Mouse (Mus musculus) granulocyte monocyte progenitor cell, adult 5-6 weeks (primary cell): ENCODE measurements around the gene Col4a1. TPM values are rescaled to one million over a fixed set of nuclear protein-coding genes. Genes with fewer than 3 reads are reported as not detected.

ENCODE experiments used
- ATAC-seq: replicated peaks from 2 replicates; pipeline ENCODE4 v1.8.0; 2016; ENCODE audit warnings: mild to moderate bottlenecking, moderate TSS enrichment, inconsistent platforms; ENCODE audit not compliant: poor library complexity, severe bottlenecking
- total RNA-seq, 2 experiments: library from RNA; stranded (forward) in 1 of 2; stranded (reverse) in 1 of 2; fragments of 200-712, 200-1000 nt in 1 of 2; fragments of >200 nt in 1 of 2; fragmentation: Nextera tagmentation in 1 of 2; gene quantifications; 2 replicates each; pipeline ENCODE4 v1.2.3; 2014 to 2017

Gene Col4a1
- total RNA-seq, 2 experiments from 2014 or later = 0.67 TPM; not detected in 1

DNA sequence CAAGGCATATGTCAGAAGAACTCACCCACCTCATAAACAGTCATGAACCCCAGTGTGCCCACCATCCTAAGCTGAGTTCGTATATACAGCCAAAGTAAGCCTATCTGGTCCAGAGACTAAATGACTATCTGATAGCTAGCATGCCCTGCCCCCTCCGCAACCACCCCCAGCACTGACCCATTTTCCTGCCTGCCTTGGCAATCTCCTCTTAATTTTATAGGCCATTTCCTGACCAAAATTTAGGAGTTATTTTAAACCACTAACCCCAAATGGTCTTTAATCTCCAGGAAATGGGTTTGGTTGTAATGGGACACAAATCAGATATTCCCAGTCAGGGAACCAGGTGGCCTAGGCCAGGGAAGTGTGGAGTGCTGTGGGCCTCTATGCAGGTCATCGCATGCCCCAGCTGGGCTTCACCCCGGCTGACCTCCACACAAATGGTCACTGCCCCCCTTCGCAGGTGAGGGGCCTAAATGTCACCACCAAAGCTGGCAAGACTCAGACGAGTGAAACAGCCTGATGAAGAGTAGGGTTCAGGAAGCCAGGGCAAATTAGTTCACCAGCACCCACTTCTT lies 8.5 kb downstream of the Col4a1 start:
- ATAC-seq = no peak

DNA sequence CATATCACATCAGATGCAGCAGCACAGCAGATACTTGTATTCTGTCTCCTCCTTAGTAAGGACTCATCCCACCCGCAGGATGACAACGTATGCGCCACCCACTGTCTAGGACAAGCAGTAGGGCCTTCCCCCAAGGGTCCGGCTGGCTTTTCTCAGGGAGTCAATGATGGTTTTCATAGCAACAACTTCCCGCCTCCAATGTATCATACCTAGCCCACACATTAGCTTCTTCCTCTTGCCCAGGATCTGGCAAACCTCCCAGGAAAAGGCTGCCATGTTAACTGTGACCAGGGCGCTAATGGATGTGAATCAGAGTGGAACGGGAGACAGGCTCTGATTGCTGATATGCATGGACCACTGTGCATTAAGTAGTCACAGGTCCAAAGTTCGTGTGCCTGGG lies 12.2 kb downstream of the Col4a1 start:
- ATAC-seq = no peak

DNA sequence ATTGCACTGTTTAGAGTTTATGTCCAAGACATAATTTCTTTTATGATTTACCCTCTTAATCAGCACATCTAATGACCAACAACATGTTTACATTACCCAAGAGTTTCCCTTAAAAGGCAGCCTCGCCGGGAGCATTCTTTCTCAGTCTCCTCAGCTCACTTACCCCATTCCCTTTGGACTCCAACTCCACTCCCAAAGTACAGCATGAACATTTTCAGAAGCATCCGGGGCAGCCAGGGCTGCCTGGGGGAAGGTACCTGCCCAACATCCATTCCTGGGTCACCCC lies 13.4 kb downstream of the Col4a1 start:
- ATAC-seq = no peak

DNA sequence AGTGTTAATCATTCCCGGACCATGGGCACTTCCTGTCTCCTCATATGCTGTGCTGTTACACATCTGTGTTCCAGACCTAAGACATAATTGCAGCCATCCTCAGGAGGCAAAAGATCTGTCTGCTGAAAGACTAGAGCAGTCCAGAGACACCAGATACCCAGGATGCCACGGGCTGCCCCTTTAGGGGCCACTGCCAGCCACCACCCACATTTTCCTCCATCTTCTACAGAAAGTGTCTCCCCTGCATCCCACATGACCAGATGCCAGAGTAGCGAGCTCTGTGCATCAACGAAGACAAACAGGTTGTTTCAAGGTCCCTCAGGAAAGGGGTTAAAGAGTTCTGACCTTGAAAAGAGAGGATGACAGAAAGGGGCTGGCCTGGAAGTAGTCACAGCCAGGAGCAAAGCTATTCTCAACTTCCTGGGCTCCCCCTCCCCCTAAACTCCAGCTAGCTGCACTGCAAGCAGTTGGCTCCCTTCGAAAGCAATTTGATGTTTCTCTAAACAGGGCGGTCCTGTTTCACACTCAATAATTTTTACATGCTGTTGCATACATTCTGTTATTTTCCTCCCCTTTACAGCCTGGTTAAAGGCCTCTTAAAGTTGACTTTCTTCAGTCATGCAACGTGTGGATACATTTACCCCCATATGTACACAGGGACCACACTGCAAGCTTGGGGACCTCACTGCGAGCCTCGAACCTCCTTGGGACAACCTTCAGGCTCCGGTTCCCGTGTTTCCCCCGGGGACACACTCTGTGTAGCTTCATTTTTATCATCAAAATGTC lies 13.9 kb downstream of the Col4a1 start:
- no peak for ATAC-seq

DNA sequence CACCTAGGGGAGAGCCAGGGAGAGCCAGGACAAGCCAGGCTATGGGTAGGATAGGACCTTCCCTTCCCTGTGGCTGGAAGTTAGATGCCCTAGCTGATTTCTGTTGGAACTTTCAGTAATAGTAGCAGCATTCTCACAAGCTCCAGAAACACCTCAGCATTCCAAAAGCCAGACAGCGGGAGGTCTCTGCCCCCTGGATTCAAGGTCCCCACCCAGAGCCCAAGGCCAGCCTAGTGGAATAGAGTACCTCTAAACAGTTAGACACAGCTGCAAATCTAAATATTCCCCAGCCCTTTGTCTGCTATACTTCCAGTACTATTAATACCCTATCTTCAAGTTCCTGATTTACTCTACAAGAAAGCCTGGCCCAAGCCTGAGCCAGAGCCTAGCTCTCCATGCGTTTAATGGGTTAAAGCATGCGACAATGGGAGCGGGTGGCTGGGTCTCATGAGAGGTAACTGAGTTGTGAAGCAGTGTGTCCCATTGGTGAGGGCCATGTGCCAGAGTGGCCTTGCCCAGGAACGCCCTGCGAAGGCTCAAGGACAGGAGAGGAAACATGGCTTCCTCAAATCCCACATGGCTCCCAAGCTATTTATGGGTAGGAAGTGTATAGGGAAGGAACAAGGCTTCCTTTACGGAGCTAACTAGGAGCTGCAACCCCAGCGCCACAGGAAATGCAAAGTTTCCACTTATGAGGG lies 15.3 kb downstream of the Col4a1 start:
- no peak for ATAC-seq

DNA sequence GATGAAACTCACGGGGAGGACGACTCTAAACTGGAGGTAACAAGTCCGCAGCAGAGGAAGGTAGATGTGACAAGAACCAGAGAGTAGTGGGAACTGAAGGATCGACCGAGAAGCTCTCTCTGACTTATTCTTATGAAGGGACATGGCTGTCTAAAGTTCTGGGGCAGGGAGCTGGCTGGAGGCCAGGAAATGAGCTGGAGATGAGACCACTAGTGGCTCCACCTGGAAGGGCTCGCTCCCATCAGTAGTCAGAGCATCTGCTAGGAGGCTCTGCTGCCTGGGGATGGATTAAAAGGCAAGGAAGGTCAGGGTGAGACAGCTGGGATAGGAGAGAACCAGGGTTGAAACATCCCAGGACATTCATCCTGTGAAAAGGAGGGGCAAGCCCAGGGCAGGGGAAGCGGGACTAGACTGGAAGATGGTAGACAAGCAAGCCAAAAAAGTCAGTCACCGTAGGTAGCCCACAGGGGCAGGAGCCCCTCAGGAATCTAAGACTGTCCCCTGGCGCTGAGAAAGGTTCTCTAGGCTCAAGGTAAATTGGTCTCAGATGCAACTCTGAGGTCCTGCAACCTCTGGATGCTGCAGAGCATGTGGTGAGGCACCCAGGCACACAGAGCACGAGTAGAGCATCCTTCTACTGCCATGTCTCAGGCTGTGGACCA lies 16.2 kb downstream of the Col4a1 start:
- no peak for ATAC-seq

DNA sequence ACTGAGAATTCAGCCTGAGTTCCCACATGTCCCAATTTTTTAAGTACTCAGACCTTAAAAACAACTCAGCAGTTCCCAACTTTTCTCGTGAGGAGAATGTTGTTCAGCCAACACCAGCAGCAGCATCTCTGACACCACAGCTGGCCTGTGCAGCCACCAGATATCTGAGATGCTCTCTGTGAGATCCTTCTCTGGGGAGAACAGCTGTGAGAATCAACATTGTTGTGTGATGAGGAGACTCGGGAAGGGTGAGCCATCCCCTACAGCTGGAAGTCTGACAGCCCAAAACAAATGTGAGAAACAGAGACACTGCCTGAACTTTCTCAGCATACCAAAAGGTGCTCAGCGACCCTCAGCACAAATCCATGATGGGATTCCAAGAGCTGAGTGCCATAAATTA lies 20.0 kb downstream of the Col4a1 start:
- ATAC-seq = no peak

DNA sequence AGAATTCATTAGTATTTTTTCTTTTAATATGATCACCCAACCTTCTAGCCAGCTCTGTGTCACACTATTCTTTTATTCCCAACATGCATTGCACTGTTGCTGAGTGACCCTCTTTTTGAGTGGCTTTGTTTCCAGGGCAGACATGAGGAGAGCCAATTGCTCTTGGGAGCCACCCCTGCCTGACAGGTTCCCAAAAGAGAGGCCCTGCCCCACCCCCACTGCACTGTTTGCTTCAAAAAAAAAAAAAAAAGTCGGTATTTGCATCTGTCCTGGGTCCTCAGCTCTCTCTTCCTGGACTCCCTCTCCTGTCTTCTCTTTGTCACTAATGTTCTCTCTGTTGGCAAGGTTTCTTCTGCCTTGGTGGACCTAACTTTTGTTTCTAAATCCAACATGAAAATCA lies 22.1 kb downstream of the Col4a1 start:
- ATAC-seq = no peak

DNA sequence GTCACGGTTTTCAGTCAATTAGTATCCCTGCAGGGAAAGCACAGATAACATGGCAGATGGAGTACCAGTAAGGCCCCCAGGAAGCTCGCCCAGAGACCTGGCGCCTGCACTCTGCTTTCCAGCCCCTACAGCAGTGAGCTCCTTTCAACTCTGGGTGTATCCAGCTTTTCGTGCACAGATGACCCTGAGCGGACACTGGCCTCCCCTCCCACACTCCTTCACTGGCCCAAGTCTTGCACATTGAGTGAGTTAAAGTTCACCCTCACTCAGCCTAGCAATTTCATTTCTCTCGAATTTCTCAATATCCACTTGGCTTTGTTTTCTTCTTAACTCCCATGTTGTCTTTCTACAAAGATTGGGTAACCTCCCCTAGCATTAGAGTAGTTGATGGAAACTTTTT lies 24.3 kb downstream of the Col4a1 start:
- no peak for ATAC-seq

DNA sequence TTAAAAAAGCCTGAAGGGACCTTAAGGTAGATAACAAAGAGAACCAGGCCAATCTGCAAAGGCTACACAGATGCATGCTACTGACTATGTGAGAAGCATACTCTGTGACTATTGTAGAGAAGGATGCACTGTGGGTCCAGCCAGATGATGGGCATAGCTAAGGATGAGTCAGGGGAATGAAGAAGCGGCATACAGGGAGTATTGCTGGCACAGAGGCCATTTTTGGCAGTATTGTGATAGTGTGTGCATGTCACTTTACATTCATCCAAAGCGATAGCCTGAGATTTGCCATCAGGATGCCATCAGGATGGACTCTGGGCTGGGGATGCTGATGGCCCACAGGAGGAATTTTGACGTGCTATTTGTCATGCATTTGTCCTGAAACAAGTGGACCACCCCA lies 25.5 kb downstream of the Col4a1 start:
- ATAC-seq = no peak

DNA sequence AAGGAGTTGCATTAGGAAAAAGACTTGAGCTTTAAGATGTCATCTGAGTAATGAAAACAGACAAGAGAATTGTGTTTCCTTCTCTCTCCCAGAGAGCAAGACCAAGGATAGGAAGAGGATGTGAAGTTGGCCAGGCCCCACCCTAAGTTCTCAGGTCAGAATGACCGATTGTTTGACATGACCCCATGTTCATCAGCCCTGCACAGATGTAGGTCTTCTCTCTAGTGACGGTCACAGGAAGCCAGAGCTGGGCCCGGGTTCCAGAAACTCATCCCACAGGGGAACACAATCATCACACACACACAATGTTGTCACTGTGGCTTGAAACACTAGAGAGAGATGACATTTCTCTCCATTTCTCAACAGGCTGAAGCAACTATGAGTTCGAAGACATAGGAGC lies 27.2 kb downstream of the Col4a1 start:
- no peak for ATAC-seq

DNA sequence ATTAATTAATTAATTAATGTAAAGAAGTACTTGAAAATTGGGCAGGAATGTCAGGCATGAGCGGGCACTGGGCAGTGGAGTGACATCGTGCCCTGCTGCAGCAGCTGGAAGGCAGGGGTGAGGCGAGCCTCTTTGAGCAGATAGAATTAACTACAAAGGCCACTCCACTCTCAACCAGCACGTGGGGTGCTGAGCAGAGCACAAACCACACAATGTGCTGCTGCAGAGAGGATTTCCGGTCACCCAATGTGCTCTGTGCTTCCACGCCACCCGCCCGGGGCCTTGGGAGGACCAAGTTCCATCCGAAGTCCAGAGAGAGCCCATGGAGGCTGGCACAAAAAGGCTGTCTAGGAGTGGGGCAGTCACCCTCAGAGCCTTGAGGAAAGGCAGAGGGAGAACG lies 29.4 kb downstream of the Col4a1 start:
- ATAC-seq = peak; percentile 84

DNA sequence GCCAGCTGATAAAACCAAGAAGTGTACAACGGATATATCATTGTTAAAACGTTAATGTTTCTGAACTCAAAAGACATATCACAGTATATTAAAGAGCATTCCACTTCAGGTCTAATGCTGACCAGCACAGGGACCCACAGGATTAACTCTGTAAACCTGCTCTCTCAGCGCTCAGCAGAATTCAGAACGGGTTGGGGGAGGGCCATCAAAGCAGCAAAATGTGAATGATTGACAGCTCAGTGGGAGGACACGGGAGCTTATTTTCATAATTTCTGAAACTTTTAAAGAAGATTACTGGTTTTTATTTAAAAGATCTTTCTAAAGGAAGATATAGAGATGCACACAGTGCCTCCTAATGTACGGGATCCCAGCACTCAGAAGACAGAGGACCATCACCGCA lies 29.9 kb downstream of the Col4a1 start:
- no peak for ATAC-seq

DNA sequence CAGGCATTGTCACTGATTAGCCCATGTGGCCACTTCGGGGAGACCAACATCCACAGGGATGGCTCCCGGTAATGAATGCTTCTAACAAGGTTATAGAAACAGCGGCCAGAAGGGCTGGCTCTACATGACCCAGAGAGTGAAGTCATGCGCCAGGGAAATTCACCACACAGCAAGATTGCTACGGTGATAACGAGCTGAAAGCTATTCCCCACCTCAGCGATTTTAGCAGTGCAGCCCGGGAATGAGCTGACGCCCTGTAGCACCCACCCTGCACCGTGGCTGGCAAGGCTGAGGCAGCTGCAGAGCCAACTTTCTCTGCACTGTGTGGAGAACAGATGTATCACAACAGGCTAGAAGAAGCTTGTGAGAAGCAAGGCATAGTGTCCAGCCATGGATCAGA lies 30.5 kb downstream of the Col4a1 start:
- ATAC-seq = no peak

DNA sequence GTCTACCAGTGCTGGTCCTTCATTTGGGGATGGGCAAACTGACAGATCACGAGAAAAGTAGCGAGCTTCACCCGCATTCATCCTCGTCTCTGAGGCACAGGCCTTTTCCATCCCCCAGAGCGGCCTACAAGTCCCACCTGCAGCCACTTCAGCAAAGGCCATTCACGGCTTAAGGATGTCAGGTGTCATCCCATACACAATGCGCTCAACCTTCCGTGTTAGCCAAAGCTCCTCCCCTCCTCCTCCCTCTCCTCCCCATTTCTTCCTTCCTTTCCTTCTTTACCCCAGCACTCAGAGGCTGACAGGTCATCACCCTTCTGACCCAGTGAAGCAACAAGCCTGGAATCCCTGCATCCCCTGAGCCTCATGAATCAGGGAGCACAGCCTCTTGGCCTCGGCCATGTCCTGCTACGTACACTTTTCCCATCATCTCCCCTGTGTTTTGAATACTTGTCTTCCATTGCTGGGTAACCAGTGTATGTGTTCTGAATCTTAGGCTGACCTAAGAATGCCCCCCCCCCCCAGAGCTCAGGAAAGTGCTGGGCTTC lies 31.8 kb downstream of the Col4a1 start:
- no peak for ATAC-seq

DNA sequence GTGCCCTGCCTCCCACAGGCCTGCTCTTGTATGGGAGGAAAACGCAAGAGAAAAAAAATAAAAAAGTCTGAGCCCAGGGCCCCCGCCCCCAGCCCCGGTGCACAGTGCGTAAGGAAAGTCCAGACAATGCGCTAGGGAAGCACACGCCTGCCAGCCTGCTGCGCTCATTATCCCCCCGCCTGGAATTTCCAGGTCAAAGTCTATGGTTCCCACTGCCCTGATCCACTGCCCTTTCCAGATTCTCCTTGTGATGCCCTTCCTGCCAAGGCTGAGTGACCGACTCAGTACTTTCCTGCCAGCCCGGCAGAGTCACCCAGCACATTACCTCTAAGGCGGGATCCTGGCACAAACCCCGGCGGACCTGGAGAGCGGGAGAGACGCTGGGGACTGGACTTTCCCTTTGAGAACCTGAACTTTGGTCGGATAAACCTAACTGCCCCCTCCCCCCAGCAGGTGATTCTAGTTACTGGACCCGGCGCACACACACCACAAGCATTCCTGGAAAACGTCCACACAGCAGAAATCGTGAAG lies 33.3 kb downstream of the Col4a1 start:
- no peak for ATAC-seq

DNA sequence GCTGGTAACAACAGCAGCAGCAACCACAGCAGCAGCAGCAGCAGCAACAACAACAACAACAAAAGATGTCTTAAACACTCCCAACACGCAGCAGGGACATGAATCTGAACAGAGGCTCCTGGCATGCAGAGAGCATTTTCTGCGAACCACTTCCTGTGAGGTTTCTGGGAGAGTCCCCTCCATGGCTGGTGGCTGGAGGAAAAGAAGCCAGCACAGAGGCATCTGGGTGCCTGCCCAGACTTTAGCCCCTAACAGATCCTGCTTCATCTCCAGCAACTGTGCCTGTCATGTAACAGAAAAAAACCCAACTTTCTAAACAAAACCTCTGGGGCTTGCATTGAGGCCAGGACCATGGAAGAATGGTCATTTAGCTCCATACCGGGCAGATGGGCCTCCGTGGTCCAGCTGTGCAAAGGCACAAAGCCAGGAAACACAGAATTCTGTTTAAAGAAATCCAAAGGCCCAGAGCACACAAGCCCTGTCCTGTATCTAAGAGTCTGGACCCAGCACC lies 34.5 kb downstream of the Col4a1 start:
- ATAC-seq = no peak

DNA sequence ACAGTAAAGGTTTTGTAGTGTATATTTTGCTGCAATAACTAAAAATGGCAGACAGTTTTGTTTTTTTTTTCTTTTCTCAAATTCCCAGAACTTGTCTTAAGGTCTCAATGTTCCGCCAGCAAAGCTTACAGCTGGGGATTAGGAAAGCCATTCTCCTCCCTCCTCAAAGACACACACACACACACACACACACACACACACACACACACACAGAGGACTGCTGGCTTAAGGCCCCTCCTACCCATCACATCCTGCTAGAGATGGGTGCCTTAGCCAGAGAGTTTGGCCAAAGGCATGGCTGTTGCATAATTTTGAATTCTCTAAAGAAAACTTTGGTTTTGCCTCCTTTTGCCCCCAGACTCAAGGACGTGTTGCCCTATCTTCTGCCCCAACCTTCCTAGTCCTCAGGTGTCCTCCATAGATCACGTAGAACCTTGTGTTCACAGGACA lies 35.0 kb downstream of the Col4a1 start:
- ATAC-seq = peak; percentile 20; the same call in 1 of the 2 replicates

DNA sequence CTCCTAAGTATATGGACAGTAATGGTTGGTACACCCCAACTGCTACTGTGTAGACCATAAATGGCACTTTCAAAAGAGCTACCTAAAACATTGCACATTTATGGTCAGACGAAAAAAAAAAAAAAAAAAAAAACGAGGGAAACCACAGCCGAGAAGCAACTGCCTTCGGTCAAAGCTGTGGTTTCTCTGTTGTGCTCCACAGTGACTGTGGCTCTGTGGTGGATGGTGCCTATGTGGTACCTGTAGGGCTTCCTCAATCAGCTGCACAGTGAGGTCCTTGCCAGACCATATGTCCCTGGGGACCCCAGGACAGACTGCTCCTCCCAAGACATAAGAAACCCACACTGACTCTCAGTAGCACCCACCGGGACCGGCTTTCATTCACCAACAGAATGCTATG lies 36.3 kb downstream of the Col4a1 start:
- ATAC-seq = peak; percentile 76

DNA sequence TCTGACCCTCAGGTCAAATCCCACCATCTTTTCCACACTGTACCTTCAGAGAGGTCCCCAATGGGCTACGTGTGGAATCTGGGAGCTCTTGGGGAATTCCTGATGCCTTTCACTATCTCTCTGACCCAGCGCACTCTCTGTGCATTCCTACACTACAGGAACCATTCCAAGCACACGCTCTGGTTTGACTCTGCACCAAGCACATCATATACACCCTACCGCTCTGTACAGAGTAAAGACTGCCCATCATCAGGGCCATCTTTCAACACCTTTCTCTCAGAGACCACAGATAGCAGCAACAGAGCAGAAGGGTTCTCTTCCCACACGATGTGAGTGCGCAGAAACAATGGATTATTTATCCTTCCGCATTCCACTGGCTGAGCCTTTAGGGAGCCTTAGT lies 38.2 kb downstream of the Col4a1 start:
- no peak for ATAC-seq
